Mouse (Mus musculus) midbrain, embryonic 10.5 days (tissue): Measurements from ENCODE around the gene Macrod2. TPM values are rescaled to one million over a fixed set of nuclear protein-coding genes. Genes with fewer than 3 reads are reported as not detected.

Experiments used
- DNase-seq: peaks from one replicate; pipeline ENCODE4 v3.0.0-alpha.2; 2017; ENCODE audit warnings: low spot score
- H3K27ac ChIP-seq: fragments of 300-500 bp; sonication (generic); replicated peaks from 2 replicates; pipeline ENCODE4 v1.5.1; 2016; ENCODE audit warnings: mild to moderate bottlenecking
- H3K27me3 ChIP-seq: fragments of 300-500 bp; sonication (generic); 2 replicates; pipeline ENCODE4 v1.6.1; 2016; ENCODE audit warnings: low read depth, mild to moderate bottlenecking; ENCODE audit not compliant: poor library complexity, severe bottlenecking
- H3K36me3 ChIP-seq: fragments of 300-500 bp; sonication (generic); 2 replicates; pipeline ENCODE4 v1.6.1; 2016; ENCODE audit warnings: mild to moderate bottlenecking, moderate library complexity
- H3K4me1 ChIP-seq: fragments of 300-500 bp; sonication (generic); 2 replicates; pipeline ENCODE4 v1.6.1; 2016
- H3K4me3 ChIP-seq: fragments of 300-500 bp; sonication (generic); 2 replicates; pipeline ENCODE4 v1.5.1; 2016; ENCODE audit warnings: mild to moderate bottlenecking, moderate library complexity
- H3K9me3 ChIP-seq: fragments of 300-500 bp; sonication (generic); replicated peaks from 2 replicates; pipeline ENCODE4 v1.6.1; 2016; ENCODE audit warnings: mild to moderate bottlenecking
- WGBS: fragments of 180-500 bp; shearing (Covaris S2); methylation state at CpG from one replicate; pipeline ENCODE4 v1.1.7; 2016; 5-methylcytosine and 5-hydroxymethylcytosine counted together
- polyA plus RNA-seq: library from polyadenylated mRNA; unstranded; fragments of >200 nt; fragmentation: Nextera tagmentation; extraction: Ambion mirVana; gene quantifications from 2 replicates; pipeline ENCODE4 v1.2.1, GENCODE M21; 2016

Macrod2 gene
- polyA plus RNA-seq, 1 experiment from 2014 or later, result 39.4 TPM

- Histone ChIP-seq H3K27me3 (no peaks in the 10 kb centered on the region), H3K36me3 (no peaks in the 10 kb centered on the region), H3K9me3 (no peaks in the 10 kb centered on the region), H3K4me3 (no peak overlapping the region), H3K27ac (no peak overlapping the region), H3K4me1 (no peaks in the 10 kb centered on the region)
- WGBS, result 87% methylated on average over 9 of the region's 9 CpGs
- no peak for DNase-seq
Measured at GRCm38 (mm10) chr2:140853538-140853937, 458.4 kb downstream of the Macrod2 start.

GRCm38 (mm10) chr2:140861356-140861755, 466.2 kb downstream of the Macrod2 start:
- Histone ChIP-seq H3K4me1 (no peaks in the 10 kb centered on the region), H3K36me3 (no peaks in the 10 kb centered on the region), H3K9me3 (no peaks in the 10 kb centered on the region), H3K27me3 (no peaks in the 10 kb centered on the region), H3K4me3 (no peak overlapping the region), H3K27ac (no peak overlapping the region)
- 80% methylated on average over 1 of the region's 1 CpGs for WGBS
- no peak for DNase-seq

GRCm38 (mm10) chr2:140862736-140863135, 467.6 kb downstream of the Macrod2 start:
- H3K9me3 ChIP-seq, result no peaks in the 10 kb centered on the region
- 88% methylated on average over 4 of the region's 4 CpGs for WGBS
- no peaks in the 10 kb centered on the region for H3K27me3 ChIP-seq
- H3K36me3 ChIP-seq, result no peaks in the 10 kb centered on the region
- H3K4me1 ChIP-seq, result no peaks in the 10 kb centered on the region
- no peak overlapping the region for H3K4me3 ChIP-seq
- H3K27ac ChIP-seq, result no peak overlapping the region
- DNase-seq, result no peak

GRCm38 (mm10) chr2:140865636-140866035, 470.5 kb downstream of the Macrod2 start:
- Histone ChIP-seq H3K36me3 (no peaks in the 10 kb centered on the region), H3K27me3 (no peaks in the 10 kb centered on the region), H3K4me3 (no peak overlapping the region), H3K4me1 (no peaks in the 10 kb centered on the region), H3K27ac (no peak overlapping the region), H3K9me3 (no peaks in the 10 kb centered on the region)
- DNase-seq, result no peak
- 90% methylated on average over 1 of the region's 1 CpGs for WGBS

- WGBS, result 94% methylated on average over 5 of the region's 5 CpGs
- no peak overlapping the region for H3K4me3 ChIP-seq
Measured at GRCm38 (mm10) chr2:140867116-140867515, 472.0 kb downstream of the Macrod2 start.

GRCm38 (mm10) chr2:140885176-140885575, 490.1 kb downstream of the Macrod2 start:
- no peak overlapping the region for H3K4me3 ChIP-seq
- H3K9me3 ChIP-seq, result no peaks in the 10 kb centered on the region
- no peaks in the 10 kb centered on the region for H3K4me1 ChIP-seq
- DNase-seq, result no peak
- no peaks in the 10 kb centered on the region for H3K27me3 ChIP-seq
- no peaks in the 10 kb centered on the region for H3K36me3 ChIP-seq
- no peak overlapping the region for H3K27ac ChIP-seq

More at GRCm38 (mm10) chr2:140867116-140867515, 472.0 kb downstream of the Macrod2 start:
- DNase-seq, result no peak
- Histone ChIP-seq H3K27ac (no peak overlapping the region), H3K4me1 (no peaks in the 10 kb centered on the region), H3K27me3 (no peaks in the 10 kb centered on the region), H3K36me3 (no peaks in the 10 kb centered on the region), H3K9me3 (no peaks in the 10 kb centered on the region)

GRCm38 (mm10) chr2:140890683-140891082, 495.6 kb downstream of the Macrod2 start:
- Histone ChIP-seq H3K4me1 (no peaks in the 10 kb centered on the region), H3K9me3 (no peaks in the 10 kb centered on the region), H3K27ac (no peak overlapping the region), H3K4me3 (no peak overlapping the region), H3K36me3 (no peaks in the 10 kb centered on the region), H3K27me3 (no peaks in the 10 kb centered on the region)
- DNase-seq, result no peak

- no peaks in the 10 kb centered on the region for H3K36me3 ChIP-seq
- no peak overlapping the region for H3K4me3 ChIP-seq
- no peak for DNase-seq
- no peaks in the 10 kb centered on the region for H3K9me3 ChIP-seq
- H3K27me3 ChIP-seq, result no peaks in the 10 kb centered on the region
- no peak overlapping the region for H3K27ac ChIP-seq
- H3K4me1 ChIP-seq, result no peaks in the 10 kb centered on the region
- 83% methylated on average over 3 of the region's 3 CpGs for WGBS
Measured at GRCm38 (mm10) chr2:140896396-140897082, 501.4 kb downstream of the Macrod2 start.

- DNase-seq, result no peak
- 86% methylated on average over 7 of the region's 7 CpGs for WGBS
- no peak overlapping the region for H3K4me3 ChIP-seq
- H3K27ac ChIP-seq, result no peak overlapping the region
- no peaks in the 10 kb centered on the region for H3K9me3 ChIP-seq
- H3K27me3 ChIP-seq, result no peaks in the 10 kb centered on the region
- H3K36me3 ChIP-seq, result no peaks in the 10 kb centered on the region
- H3K4me1 ChIP-seq, result no peaks in the 10 kb centered on the region
Measured at GRCm38 (mm10) chr2:140898408-140898985, 503.4 kb downstream of the Macrod2 start.

- Histone ChIP-seq H3K4me1 (peaks cover 6% of the 10 kb centered on the region), H3K9me3 (no peaks in the 10 kb centered on the region), H3K27ac (no peak overlapping the region), H3K4me3 (no peak overlapping the region), H3K27me3 (no peaks in the 10 kb centered on the region), H3K36me3 (no peaks in the 10 kb centered on the region)
- DNase-seq, result no peak
- WGBS, result 81% methylated on average over 4 of the region's 4 CpGs
Measured at GRCm38 (mm10) chr2:140905331-140905730, 510.2 kb downstream of the Macrod2 start.

GRCm38 (mm10) chr2:140906123-140906522, 511.0 kb downstream of the Macrod2 start:
- H3K9me3 ChIP-seq, result no peaks in the 10 kb centered on the region
- no peaks in the 10 kb centered on the region for H3K27me3 ChIP-seq
- no peak overlapping the region for H3K27ac ChIP-seq
- DNase-seq, result no peak
- H3K36me3 ChIP-seq, result no peaks in the 10 kb centered on the region
- WGBS, result 43% methylated on average over 3 of the region's 3 CpGs
- no peak overlapping the region for H3K4me3 ChIP-seq
- H3K4me1 ChIP-seq, result peaks cover 6% of the 10 kb centered on the region

GRCm38 (mm10) chr2:140911463-140911862, 516.4 kb downstream of the Macrod2 start:
- Histone ChIP-seq H3K4me3 (no peak overlapping the region), H3K4me1 (no peaks in the 10 kb centered on the region), H3K27ac (no peak overlapping the region), H3K36me3 (no peaks in the 10 kb centered on the region), H3K9me3 (no peaks in the 10 kb centered on the region), H3K27me3 (no peaks in the 10 kb centered on the region)
- WGBS, result 70% methylated on average over 6 of the region's 6 CpGs
- DNase-seq, result no peak

- WGBS, result 29% methylated on average over 1 of the region's 1 CpGs
- Histone ChIP-seq H3K27me3 (no peaks in the 10 kb centered on the region), H3K4me3 (no peak overlapping the region), H3K36me3 (no peaks in the 10 kb centered on the region), H3K27ac (no peak overlapping the region), H3K4me1 (no peaks in the 10 kb centered on the region), H3K9me3 (no peaks in the 10 kb centered on the region)
- no peak for DNase-seq
Measured at GRCm38 (mm10) chr2:140912179-140912578, 517.1 kb downstream of the Macrod2 start.
